Mouse (Mus musculus) frontal cortex, adult (tissue): Measurements from ENCODE around the gene March6.

Experiments
- ATAC-seq: cut with Nextera tagmentation; 2 replicates; pipeline ENCODE4 v1.9.2; 2017; ENCODE audit warnings: mild to moderate bottlenecking, moderate library complexity, mixed read lengths; ENCODE audit not compliant: low TSS enrichment

Gene March6

DNA sequence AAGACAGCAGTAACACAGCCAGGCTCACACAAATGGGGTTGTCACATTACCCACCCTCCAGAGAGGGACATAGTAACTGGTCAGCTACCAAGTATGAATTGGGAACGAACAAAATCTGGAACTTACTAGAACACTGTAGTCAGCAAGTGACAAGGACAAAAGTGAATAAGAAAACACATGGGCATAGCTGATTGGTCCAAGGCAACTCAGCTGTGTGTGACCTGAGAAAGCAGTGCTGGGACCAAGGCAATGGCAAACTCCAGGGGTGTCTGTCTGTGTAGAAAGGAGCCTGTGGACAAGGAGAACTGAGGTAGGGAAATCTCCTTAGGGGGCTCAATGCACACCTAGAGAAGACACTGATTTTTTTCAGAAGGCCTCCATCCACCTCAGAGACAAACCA is 19.1 kb downstream of the March6 start:
- ATAC-seq, result no peak

DNA sequence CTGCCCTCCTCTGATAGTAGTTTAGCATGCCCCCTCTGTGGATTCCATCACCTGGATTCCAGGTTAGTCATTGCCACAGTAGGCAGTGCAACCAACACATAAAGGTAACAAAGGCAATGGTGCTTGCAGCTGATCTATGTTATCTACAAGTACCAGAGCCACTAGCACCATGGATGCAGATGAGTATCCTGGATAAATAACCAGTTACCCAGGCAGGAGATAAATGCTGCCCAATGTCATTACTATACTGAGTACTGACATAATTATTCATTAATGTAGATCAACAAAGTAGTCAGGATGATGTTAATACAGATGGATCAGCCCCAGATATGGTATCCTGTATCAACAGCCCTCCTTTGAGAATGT is 19.5 kb downstream of the March6 start:
- no peak for ATAC-seq

DNA sequence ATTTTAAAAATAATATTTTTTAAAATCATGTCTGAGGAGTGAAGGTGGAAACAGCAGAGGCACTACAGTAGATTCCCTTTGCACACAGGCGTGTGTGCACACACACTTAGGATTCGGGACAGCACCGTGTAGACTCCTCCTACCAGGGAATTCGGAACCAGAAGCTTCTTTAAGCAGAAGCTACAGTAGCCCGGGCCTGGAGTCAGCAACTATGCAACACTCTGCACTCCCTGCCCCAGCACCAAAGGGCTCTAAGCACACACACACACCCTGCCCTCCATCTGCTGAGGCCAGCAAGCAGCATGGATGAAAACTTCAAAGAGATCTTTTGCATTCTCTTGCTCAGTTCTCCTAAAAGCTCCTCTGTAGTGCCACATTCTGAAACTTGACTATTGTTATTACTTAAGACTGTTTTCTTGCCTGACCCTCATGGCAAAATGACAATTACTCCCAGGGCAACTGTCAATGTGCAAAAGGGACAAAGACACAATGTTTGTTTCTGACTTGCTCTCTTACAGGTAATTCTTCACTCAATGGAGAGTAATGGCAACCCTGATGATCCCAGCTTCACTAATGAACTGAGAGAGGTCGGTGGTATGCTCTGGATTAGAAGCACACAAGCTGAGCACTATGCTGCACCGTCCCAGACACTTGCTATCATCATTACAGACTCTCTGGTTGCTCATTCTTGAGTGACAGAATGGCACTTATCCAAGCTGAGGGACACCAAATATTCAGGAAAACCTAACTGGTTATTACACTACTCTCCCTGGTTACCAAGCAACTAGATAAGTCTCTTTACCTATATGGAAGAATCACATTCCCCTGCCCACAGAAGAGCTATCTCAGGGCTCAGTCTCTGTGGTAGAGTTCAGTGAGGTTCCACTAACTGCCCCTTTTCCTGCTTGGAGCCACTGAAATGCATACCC is 20.1 kb downstream of the March6 start:
- ATAC-seq, result peak; percentile 59

DNA sequence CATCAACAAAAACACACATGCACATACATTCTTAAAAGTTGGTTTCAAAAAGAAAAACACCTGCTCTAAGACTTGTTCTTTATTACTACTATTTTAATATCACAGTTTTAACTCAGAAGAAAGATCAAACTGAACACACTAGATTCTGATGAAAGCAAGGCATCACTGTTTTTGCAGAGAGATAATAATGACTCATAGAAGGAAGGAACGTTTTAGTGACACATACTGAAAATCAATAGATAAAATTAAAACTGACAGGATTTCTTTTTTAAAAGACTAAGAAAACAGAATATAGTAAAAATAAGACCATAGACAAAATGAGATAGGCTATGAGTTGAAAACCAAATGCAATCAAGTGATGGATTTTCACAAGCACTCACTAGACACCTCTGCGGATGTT is 25.8 kb downstream of the March6 start:
- no peak for ATAC-seq

DNA sequence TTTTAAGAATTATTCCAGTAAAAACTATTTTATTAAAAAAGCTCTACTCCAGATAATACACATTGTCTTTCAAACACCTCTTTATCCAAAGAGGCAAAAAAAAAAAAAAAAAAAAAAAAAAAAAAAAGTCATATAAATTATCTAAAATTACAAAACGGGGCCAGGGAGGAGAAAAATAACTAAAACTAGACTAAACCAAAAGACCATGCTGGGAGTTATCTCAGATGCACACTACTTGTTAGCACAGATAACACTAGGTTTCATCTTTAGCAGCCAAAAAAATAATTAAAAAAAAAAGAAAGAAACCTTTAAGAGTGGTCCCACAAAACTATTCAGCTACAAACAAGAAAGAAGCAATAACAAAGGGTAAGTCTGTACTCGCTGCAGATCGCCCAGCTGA is 27.4 kb downstream of the March6 start:
- ATAC-seq, result no peak

DNA sequence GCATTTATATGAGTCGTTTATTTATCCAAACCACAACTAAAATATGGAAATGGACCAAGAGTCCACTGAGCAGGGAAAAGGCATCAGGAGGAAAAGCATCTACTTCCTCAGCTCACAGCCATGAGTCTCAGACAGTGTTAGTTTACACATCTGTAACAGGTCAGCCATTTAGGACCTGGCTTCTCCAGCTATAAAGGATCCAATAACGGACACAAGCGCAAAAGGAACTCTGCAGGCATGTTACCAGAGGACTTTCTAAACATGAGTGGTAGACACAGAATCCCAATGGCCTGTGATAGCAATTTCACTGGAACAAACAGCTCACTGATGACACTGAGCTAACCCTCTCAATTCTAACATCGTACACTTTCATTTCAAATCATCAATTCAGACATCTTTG is 27.9 kb downstream of the March6 start:
- no peak for ATAC-seq

DNA sequence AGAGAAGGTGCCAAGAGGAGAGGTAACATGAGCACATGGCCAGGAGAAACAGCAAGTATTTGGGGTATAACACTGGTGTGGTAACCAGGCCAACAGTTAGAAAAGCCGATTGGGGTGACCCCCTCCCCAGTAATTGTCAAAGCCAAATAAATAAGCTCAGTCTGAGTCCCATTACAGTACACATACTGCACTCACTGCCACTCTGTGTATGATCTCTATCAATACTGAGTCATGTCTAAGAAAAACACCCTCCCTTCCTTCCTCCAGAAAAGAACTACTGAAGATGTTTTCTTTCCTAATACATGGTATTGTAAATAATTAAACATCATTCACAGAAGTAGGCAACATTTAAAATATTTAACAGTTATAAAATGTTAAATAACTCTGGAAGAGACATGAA is 28.5 kb downstream of the March6 start:
- ATAC-seq, result no peak

DNA sequence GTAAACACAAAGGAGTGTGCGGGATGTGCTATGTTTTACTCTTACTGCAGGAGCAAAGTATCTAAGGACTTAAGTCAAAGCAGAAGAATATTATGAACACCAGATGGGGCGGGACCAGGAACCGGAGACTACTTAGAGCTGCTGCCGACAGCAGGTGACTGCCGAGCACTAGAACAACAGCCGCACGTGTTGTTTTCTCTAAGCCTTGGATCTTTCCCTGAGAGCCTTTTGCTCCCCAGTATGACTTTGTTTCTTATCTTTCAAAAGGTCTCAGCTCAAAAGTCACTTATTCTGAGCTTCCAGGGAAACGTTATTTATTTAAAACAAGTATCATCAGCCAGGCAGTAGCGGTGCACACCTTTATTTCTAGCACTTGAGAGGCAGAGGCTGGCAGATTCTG is 36.0 kb downstream of the March6 start:
- no peak for ATAC-seq

DNA sequence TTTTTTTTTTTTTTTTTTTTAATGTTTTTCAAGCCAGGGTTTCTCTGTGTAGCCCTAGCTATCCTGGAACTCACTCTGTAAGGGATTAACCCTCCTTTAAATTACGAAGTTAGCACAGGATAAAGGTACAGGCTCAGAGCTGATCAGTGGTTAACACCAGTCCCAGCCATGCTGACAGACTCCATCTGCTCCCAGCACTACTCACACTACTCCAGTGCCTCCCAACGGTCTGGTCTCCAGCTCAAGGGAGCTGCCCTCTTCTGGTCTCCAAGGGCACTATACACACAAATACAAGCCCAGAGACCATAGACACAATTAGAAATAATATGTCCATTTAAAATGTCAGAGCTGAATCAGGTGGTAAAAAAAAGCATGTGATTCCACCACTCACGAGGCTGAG is 36.5 kb downstream of the March6 start:
- no peak for ATAC-seq

DNA sequence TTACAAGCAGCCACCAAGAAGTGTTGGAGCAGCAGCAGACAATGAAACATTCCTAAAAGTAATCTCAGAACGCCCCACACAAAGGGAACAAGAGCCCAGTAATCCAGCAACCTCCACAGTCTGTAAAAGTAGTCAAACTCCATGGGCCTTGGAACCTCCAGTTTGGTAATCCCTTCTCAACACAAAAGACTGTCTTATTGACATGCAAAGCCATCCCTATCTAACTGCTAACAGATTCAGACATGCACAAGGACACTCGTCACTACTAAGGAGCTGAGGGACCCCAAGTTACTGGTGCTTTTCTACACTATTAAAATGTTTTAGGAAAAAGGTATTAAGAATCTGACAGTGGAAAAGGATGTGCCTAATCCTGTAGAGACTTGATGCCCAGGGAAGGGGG is 43.4 kb downstream of the March6 start:
- ATAC-seq, result no peak

DNA sequence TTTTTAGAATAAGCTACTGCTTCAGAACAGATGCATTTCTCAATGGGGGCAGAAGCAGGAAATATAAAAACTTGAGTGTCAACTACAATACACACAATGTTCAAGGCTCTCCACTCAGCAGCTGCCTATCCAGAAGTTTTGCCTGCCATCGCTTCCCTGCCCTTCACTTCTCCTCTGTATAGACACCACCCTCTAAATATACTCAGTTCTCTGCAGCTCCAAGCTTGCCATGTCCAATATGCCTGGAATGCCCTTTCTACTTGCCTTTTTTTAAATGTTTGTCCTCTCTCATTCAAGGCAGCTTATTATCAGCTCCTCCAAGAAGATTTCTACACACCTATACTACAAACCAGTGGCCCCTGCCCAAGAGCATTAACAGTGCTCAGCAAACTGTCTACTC is 54.2 kb downstream of the March6 start:
- peak; percentile 23; the same call in 1 of the 2 replicates for ATAC-seq

DNA sequence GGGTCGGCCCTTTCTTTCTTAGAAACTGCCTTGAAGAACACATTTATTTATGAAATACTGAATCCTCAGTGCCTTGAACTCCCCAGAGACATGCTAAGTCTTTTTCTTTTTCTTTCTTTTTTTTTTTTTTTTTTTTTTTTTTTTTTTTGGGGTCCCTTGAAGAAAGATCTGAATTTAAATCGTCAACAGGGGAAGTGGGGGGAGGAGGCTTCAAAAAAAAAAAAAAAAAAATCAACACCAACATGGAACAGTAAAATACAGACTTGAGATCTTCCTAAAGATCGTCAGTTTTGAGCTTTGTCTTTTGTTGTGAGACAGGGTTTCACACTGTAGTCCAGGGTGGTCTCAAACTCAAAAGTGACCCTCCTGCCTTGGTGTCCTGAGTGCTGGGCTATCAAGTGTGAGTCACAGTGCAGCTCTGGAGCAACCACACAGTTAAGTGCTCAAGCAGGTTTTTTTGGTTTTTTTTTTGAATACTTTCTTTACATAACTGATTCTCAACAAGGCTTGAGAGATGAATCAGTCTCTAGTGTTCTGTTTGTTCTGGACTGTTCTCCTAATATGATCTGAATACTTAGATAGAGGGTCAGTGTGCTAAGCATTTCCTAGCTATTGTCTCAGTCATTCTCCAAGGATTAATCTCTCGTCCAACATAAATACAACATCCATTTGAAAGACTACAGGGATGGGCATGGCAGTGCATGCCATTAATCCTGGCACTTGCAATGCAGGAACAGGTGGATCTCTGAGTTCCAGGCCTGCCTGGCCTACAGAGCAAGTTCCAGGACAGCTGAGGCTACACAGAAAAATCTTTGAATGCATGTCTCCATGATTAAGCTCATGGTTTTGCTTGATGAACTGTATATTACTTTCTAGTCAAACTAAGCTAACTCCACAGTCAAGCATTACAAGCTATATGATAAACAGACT is 57.9 kb downstream of the March6 start:
- peak; percentile 34; the same call in 1 of the 2 replicates for ATAC-seq

DNA sequence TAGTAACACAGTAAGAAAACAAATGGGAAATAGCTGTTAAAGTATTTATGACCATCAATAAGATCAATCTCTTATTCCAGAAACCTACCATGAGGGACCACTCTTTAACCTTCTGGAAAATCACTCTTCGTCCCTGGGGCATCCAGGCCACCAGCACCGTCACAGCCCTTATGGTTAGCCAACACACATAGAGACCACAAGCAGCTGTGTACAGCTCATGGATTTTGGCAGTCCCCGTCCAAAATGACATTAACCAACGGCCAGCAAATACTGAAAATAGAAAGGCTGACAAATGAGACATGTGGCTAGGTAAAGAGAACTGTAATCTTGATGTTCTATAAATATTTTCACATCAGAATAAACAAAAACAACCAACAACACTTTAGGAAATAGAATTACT is 59.3 kb downstream of the March6 start:
- ATAC-seq, result no peak

DNA sequence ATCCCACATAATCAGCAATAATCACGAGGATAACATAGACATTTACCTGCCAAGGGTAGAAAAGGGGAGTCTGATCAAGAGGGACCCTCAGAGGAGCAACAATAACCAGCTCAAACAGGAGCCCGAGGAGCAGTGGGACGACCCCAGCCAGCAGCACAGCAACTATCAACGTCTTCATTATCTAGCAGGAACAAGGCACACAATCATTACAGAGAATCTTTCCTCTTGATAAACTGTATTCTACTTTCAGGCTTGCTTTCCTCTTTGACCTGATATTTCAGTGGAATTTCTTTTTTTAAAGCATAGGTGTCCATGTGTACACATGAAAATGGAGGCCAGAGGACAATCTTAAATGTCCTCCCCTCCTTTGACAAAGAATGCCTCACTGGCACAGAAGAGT is 61.4 kb downstream of the March6 start:
- ATAC-seq, result no peak

DNA sequence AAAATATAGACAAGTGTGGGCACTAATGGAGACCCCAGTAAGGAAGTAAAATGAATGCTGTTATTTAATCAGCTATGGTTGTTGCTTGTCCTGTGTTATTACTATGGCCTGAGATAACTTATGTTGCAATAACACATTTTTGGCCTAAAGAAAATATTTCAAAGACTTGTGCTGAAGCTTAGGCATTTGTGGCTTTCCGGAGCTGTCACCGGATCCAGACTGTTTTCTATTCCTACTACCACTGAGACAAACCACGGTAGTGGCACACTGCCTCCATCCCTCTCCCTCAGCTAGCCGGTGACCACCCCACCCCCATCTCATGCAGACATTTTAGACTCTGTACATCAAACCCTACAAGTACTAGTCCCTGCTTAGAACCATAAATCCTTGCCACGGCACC is 62.0 kb downstream of the March6 start:
- no peak for ATAC-seq

DNA sequence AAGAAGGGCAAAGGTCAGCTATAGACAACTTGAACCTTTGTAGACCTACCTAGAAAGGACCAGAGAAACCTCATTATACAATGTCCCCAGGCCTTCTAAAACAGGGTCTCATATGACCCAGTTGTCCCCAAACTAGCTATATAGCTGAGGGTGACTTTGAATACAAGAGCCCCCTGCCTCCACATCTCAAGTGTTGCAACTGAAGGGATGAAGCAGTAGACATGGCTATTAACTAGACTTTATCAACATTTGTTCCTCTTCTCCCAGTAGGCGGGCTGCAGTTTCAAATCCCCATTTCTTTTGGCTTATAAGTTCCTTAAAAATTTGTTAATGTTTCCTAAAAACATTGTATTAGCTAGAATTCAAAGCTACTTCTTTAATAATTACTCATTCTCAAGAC is 64.1 kb downstream of the March6 start:
- no peak for ATAC-seq

DNA sequence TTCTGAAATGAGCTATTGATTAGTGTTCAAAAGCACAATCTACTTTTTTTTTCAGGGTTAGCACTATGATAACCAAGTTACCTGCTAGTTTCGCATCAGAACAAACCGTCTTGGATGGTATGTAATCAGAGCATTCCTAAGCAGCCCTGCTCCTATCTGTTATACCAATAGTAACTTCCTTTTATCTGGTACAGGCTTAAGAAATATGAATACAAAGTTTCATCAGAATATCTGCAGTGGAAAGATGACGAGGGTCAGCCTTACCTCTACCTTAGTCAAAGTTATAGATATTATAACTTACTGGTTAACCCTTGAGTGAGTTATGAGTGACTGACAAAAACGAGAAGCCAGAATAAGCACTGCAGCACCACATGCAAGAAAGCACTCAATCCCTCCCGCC is 64.6 kb downstream of the March6 start:
- ATAC-seq, result no peak

DNA sequence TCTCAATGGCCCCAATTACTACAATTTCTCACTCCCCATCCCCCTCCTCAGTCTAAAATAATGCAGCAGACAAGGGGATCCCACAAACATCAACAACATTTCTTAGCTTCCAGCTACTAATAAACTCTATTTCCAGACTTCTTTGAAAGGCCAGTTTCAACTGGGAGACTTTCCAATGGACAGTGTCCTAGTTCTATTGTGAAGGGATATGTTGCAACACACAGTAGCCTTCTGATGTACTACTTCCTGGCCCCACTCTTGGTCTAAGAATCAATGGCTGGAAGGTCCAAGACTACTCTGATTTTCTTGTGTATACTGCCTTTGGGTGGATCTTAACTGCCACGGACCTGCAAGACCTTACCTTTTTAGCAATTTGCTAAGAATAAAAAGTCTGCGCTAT is 65.0 kb downstream of the March6 start:
- ATAC-seq, result no peak

DNA sequence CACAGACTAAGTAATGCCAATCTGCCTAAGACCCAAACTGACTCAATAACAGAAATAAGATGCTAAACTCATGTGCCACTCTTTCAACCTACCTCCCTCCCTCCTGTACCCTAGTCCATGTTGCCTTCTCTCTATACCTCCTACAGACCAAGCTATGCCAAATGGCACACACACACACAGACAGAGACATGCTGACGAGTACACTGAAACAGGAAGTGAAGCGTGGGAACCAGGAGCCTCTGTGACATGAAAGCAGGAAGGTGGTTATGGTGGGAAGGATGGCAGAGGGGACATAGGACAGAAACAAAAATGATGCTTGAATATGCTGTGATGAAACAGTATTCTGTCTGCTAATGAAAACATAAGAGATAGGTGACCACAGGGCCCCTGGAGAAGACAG is 70.3 kb downstream of the March6 start:
- peak; percentile 69 for ATAC-seq

DNA sequence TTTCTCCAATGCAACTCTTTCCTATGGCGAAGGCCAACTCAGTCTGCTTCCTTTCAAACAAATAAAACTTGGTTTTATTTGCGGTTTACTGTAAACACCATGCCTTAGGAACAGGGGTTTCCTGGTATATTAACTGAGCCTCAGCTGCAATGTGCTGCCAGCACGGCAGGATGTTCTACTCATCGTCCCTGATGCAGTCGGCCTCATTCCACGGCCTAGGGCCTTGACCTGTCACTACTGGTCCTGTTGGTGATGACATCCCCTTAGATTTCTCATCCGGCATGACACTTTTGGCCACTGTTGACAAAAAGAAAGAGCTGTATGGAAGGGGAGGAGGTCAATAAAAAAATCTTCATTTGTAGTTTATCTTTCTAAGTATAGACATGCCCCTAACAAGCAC is 72.8 kb downstream of the March6 start:
- ATAC-seq, result no peak

DNA sequence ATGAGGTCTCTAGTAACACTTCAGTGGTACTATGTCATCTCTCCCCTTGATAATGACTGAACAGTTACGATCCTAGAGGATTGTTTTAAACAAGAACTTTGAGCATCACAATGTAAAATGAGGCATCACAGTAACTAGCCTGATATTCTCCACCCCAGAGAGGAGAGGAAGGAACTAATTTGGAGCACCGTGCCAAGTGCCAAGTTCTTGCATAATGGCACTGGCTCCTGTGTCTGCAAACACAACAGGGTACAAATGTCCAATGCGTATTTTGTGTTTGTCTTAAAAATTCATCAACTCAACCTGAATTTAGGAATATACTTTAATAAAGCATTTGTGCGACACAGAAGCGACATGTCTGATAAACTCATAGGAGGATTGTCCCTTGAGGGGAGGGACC is 74.5 kb downstream of the March6 start:
- no peak for ATAC-seq

DNA sequence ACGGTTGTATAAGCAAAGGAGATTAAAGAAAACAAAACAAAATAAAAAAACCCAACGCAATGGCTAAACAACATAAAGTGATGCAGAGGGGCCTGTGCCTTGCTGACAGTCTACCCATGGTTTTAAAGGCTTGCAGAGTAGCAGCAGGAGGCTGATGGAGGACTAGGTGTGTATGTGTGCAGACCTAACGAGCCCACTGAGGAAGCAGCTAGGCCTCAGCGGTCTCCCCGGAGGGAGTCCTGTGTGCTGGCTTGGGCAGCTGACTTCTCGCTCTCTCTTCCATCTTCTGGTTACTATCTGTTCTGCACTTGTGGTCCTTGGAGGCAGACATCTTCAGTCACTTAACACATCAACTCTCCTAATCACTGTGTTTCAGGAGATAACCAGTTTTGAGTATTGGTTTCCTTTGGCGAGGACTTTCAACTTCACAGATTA is 76.0 kb downstream of the March6 start:
- ATAC-seq, result no peak
